Mouse (Mus musculus): ENCODE results near the gene Tbc1d4. TPM values are rescaled to one million over a fixed set of nuclear protein-coding genes. Genes with fewer than 3 reads are reported as not detected.

Tbc1d4 gene
- polyA plus RNA-seq, 1 experiment from 2014 or later: 11.2 TPM

DNA sequence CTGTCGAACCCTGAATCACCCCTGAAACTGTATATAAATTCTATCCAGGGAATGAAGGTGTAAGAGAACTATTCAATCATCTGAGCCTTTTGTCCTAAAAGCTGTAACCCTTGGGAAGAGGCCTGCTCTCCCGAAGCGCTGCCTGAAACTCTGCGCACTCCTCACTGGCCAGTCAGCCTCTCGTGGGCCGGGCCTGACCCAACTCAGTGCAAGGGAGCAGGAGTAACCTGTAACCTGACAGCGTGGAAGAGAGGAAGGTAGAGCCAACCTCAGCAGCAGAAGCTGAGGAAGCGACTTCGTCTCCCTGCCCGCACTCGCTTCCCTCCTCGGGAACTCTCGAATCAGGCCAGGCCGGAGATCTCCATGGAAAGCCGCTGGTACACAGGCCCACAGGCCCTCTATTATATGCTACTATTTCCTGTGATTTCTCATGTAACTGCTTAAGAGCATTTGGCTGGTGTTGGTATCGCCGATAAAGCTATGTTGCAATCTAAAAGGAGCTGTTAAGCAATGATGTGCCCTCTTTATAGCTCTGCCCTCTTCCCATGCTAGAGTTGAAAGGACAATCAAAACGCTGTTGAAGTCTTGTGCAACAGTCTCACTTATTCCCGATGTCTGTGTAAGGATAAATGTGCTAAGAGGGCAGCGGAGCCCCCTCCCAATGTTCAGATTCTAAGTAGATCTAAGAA is 60.0 kb downstream of the Tbc1d4 start:
- H3K4me3 ChIP-seq: no peak overlapping the region
- 86% methylated on average over 20 of the region's 20 CpGs for WGBS

DNA sequence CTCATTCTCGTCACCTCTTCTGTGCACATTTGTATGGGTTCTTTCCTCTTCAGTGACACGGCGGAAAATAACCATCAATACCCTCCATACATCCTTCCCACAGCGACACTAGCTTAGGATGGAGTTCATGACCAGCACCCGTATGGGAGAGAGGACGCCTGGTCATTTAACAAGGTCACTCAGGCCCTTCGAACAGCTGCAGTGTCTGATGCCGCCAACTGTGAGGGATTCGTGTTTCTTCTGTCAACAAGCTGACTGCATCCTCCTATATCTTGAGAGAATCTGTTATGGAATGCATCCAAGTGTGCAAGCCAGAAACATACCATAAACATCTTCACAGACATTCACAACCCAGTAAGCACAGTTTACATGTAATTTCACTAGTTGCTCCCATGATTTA is 67.1 kb downstream of the Tbc1d4 start:
- Histone ChIP-seq H3K36me3 (no peaks in the 10 kb centered on the region), H3K4me1 (no peaks in the 10 kb centered on the region), H3K4me3 (no peak overlapping the region), H3K27me3 (no peaks in the 10 kb centered on the region), H3K4me2 (replicated peaks) (no peak overlapping the region), H3K9me3 (replicated peaks) (no peaks in the 10 kb centered on the region), H3K27ac (no peak overlapping the region), H3K9ac (no peak overlapping the region)
- ATAC-seq (ENCODE audit: low FRiP score): no peak
- 78% methylated on average over 9 of the region's 9 CpGs for WGBS

More for the DNA sequence above, 60.0 kb downstream of the Tbc1d4 start:
- Histone ChIP-seq H3K36me3 (no peaks in the 10 kb centered on the region), H3K27me3 (no peaks in the 10 kb centered on the region), H3K9ac (no peak overlapping the region), H3K4me1 (no peaks in the 10 kb centered on the region), H3K27ac (no peak overlapping the region), H3K4me2 (replicated peaks) (no peak overlapping the region), H3K9me3 (replicated peaks) (no peaks in the 10 kb centered on the region)
- no peak for ATAC-seq (ENCODE audit: low FRiP score)

DNA sequence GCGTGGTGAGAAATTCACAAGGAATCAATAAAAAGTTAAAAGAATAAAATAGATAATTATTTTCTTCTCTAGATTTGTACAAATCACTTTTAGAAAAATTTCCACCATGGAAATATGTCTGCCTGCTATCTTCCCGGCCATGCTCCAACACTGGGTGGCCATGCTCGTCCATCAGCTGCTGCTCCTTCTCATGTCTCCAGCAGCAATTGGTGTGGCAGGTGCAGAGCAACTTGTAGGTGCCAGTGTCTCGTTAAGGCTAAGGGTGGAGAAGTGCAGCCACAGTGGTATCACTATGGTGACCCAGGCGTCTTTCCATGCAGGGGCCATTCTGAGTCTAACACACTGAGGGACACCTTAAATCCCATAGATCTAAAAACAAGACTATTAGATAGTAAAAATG is 67.8 kb downstream of the Tbc1d4 start:
- H3K9me3 ChIP-seq (replicated peaks): no peaks in the 10 kb centered on the region
- H3K4me1 ChIP-seq: no peaks in the 10 kb centered on the region
- no peaks in the 10 kb centered on the region for H3K36me3 ChIP-seq
- WGBS: 83% methylated on average over 5 of the region's 5 CpGs
- ATAC-seq (ENCODE audit: low FRiP score): no peak
- no peak overlapping the region for H3K9ac ChIP-seq
- no peak overlapping the region for H3K4me3 ChIP-seq
- H3K27me3 ChIP-seq: no peaks in the 10 kb centered on the region
- H3K4me2 ChIP-seq (replicated peaks): no peak overlapping the region
- H3K27ac ChIP-seq: no peak overlapping the region

DNA sequence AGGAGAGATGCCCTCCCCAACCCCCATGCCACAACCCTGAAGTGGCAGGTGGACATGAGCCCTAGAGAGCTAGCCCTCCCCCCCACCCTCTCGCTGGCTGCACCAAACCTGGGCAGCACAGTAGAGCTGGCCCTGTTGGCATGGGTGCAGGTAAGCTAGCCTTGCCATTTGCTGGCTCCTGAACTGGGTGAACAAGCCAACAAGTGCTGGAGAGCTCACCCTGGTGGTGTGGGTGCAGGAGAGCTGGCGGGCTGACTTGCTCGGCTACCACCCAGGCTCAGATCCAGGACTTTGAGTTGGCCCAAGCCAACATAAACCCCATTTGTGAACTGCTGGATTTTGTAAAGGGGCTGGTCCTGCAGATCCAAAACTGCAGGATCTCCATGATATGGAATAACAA is 68.5 kb downstream of the Tbc1d4 start:
- H3K36me3 ChIP-seq: no peaks in the 10 kb centered on the region
- H3K4me3 ChIP-seq: no peak overlapping the region
- 97% methylated on average over 3 of the region's 3 CpGs for WGBS

DNA sequence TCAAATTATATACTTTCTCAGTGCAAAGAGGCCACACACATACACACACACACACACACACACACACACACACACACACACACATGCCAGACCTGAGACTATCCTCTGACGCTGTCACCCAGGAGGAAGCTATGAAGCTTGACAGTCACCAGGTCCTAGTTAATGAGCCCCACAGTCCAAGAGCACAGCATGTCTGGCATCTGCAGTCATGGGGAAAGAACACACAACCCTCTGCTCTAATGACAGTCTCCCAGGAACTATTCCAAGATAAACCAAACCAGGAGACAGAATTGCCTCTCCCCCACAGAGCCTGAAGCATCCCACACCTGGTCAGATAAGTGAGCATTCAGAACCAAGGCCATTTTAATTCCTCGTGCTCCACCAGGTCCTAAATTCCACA is 71.1 kb downstream of the Tbc1d4 start:
- Histone ChIP-seq H3K36me3 (no peaks in the 10 kb centered on the region), H3K27ac (no peak overlapping the region; the same call in 1 of the 2 replicates), H3K4me3 (no peak overlapping the region), H3K4me2 (replicated peaks) (no peak overlapping the region), H3K9me3 (replicated peaks) (no peaks in the 10 kb centered on the region), H3K9ac (no peak overlapping the region), H3K4me1 (no peaks in the 10 kb centered on the region), H3K27me3 (no peaks in the 10 kb centered on the region)
- ATAC-seq (ENCODE audit: low FRiP score): 0 out of 2 replicates have a peak, but pooled peaks have one; percentile 38
- WGBS: 62% methylated on average over 2 of the region's 2 CpGs

More for the DNA sequence above, 68.5 kb downstream of the Tbc1d4 start:
- Histone ChIP-seq H3K9ac (no peak overlapping the region), H3K27me3 (no peaks in the 10 kb centered on the region), H3K4me2 (replicated peaks) (no peak overlapping the region), H3K9me3 (replicated peaks) (no peaks in the 10 kb centered on the region), H3K4me1 (no peaks in the 10 kb centered on the region), H3K27ac (no peak overlapping the region)
- ATAC-seq (ENCODE audit: low FRiP score): no peak

DNA sequence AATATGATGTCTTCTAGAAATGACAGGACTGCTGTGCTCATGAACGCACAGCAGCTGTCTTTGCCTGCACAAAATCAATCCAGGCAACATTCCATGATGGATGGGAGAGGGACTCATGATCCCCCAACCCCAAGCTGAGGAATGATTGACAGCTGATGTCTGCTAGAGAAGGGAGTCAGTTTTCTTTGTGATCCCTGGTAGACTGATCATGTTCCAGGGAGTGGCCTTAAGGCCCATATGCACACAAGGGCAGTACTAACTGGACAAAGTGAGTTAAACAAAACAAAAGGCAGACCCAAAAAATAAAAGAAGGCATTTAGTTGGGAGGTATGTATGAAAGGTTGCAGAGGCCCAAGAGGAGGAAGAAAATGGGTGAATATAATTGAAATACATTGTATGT is 71.6 kb downstream of the Tbc1d4 start:
- H3K9me3 ChIP-seq (replicated peaks): no peaks in the 10 kb centered on the region
- no peak overlapping the region for H3K4me2 ChIP-seq (replicated peaks)
- H3K36me3 ChIP-seq: no peaks in the 10 kb centered on the region
- no peak for ATAC-seq (ENCODE audit: low FRiP score)
- H3K4me3 ChIP-seq: no peak overlapping the region
- H3K27me3 ChIP-seq: no peaks in the 10 kb centered on the region
- H3K27ac ChIP-seq: no peak overlapping the region
- WGBS: 62% methylated on average over 1 of the region's 1 CpGs
- H3K4me1 ChIP-seq: no peaks in the 10 kb centered on the region
- H3K9ac ChIP-seq: no peak overlapping the region

DNA sequence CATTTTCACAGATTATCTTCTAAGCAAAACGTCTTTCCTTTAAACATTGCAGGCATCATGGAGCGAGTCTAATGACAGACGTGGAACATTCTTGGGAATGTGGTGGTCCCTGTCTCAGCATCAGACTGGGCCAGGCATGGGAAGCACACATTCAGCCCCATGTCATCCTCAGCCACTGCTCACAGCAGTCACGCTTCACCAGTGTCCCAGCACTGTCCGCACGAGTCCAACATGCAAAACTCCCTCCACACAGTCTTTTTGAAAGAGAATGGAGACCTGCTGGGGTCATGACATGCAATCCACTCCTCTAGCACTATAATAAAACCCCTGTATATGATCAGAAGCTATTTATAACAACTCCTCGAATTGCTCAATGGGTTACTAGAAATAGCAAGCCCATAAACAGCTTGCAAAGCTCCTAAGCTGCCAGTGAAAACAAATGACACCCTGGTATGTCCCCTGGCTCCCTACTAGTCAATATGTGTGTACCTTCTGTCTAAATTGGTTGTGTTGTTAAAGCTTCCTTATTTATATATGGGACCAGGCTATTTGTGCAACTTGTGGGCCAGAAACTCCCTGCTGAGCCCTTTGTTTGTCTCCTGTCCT is 76.8 kb downstream of the Tbc1d4 start:
- H3K4me1 ChIP-seq: no peaks in the 10 kb centered on the region
- no peaks in the 10 kb centered on the region for H3K9me3 ChIP-seq (replicated peaks)
- H3K27me3 ChIP-seq: no peaks in the 10 kb centered on the region
- no peak for ATAC-seq (ENCODE audit: low FRiP score)
- no peaks in the 10 kb centered on the region for H3K36me3 ChIP-seq
- WGBS: 59% methylated on average over 7 of the region's 7 CpGs
- no peak overlapping the region for H3K9ac ChIP-seq
- no peak overlapping the region for H3K4me3 ChIP-seq
- no peak overlapping the region for H3K4me2 ChIP-seq (replicated peaks)
- H3K27ac ChIP-seq: no peak overlapping the region

DNA sequence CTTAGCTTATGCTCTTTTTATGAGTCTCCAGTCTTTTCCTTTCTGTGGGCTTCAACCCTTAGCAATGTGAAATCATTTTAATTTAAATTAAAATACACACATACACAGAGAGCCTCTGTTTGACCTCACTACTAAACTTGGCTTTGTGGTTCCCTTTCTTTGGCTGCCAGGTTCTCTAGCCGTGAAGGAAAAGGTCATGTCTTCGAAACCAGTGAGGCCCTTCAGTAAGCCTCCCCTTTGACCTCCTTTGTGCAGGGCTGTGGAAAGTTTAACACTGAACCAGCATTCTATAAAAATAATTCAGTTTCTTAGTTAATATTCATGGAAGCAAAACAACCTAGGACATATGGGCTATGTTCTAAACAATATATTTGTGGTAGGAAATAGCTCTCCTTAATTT is 78.5 kb downstream of the Tbc1d4 start:
- Histone ChIP-seq H3K27ac (no peak overlapping the region), H3K4me2 (replicated peaks) (no peak overlapping the region), H3K27me3 (no peaks in the 10 kb centered on the region), H3K9ac (no peak overlapping the region), H3K4me3 (no peak overlapping the region), H3K36me3 (no peaks in the 10 kb centered on the region), H3K9me3 (replicated peaks) (no peaks in the 10 kb centered on the region), H3K4me1 (no peaks in the 10 kb centered on the region)
- 43% methylated on average over 2 of the region's 2 CpGs for WGBS
- ATAC-seq (ENCODE audit: low FRiP score): no peak

DNA sequence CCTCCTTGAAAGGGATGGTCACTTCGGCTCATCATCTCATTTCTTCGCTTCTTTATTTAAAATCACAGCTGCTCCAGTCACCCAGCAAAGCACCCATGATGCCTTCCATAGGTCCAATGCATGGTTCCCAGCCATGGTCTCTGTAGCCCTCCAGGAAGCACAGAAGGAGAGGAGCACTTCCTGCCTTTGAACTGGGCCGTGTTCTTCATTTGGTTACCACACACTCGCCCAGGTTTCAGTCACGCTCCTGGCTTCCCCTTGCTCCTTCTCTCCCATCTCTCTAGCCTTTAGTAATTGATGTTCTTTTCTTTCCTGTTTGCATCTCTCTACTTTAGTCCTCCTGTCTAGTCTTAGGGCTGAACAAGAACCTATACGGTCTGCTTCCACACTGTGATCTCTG is 79.8 kb downstream of the Tbc1d4 start:
- H3K36me3 ChIP-seq: no peaks in the 10 kb centered on the region
- H3K4me3 ChIP-seq: no peak overlapping the region
- no peaks in the 10 kb centered on the region for H3K4me1 ChIP-seq
- H3K9me3 ChIP-seq (replicated peaks): no peaks in the 10 kb centered on the region
- H3K27me3 ChIP-seq: no peaks in the 10 kb centered on the region
- H3K9ac ChIP-seq: no peak overlapping the region
- no peak overlapping the region for H3K4me2 ChIP-seq (replicated peaks)
- no peak for ATAC-seq (ENCODE audit: low FRiP score)
- 92% methylated on average over 6 of the region's 6 CpGs for WGBS
- H3K27ac ChIP-seq: no peak overlapping the region

DNA sequence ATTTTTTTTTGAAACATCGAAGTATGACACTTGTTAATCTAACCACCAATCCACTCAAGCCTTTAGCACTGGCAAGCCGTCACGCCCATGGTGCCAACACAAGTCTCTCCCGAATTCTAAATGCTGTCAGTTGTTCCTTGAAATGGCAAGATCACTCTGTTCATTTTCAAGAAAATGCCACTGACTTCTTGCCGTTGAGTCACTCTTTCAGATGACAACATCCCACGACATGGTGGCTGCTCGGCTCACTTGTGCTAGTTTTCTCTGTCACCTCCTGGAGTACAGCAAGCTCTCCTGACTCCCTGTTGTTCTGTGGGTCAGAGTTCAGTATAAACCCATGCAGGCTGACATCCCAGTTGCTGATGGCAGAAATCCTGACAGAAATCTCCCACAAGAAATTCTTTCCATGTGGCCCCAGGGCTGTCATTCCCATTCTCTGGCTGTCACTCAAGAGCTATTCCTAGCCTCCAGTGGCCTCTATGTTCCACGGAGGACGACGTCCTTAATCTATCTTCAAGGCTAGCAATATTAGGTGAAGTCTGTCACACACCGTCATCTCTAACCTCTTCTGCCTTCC is 81.5 kb downstream of the Tbc1d4 start:
- no peaks in the 10 kb centered on the region for H3K27me3 ChIP-seq
- H3K9me3 ChIP-seq (replicated peaks): no peaks in the 10 kb centered on the region
- no peak overlapping the region for H3K27ac ChIP-seq
- H3K4me1 ChIP-seq: no peaks in the 10 kb centered on the region
- WGBS: 78% methylated on average over 11 of the region's 11 CpGs
- no peak overlapping the region for H3K4me2 ChIP-seq (replicated peaks)
- no peak overlapping the region for H3K4me3 ChIP-seq
- H3K9ac ChIP-seq: no peak overlapping the region
- ATAC-seq (ENCODE audit: low FRiP score): no peak
- H3K36me3 ChIP-seq: no peaks in the 10 kb centered on the region

DNA sequence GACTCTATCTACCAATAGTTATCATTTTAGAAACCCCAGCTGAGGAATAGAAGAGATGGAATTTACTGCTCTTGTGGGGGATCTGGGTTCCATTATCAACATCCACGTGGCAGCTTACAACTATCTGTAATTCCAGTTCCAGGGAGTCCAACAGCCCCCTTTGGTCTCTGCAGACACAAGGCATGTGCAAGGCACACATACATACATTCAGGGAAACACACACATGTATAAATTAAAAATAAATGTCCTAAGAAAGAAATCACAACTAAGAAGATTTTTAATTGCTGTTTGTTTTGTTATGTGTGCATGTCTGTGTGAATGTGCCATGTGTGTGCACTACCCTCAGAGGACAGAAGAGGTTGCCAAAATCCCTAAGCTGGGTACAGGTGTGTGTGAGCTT is 82.5 kb downstream of the Tbc1d4 start:
- Histone ChIP-seq H3K9me3 (replicated peaks) (no peaks in the 10 kb centered on the region), H3K27me3 (no peaks in the 10 kb centered on the region), H3K27ac (no peak overlapping the region), H3K4me1 (no peaks in the 10 kb centered on the region), H3K36me3 (no peaks in the 10 kb centered on the region), H3K4me2 (replicated peaks) (no peak overlapping the region), H3K9ac (no peak overlapping the region), H3K4me3 (no peak overlapping the region)
- no peak for ATAC-seq (ENCODE audit: low FRiP score)
- 62% methylated on average over 1 of the region's 1 CpGs for WGBS

DNA sequence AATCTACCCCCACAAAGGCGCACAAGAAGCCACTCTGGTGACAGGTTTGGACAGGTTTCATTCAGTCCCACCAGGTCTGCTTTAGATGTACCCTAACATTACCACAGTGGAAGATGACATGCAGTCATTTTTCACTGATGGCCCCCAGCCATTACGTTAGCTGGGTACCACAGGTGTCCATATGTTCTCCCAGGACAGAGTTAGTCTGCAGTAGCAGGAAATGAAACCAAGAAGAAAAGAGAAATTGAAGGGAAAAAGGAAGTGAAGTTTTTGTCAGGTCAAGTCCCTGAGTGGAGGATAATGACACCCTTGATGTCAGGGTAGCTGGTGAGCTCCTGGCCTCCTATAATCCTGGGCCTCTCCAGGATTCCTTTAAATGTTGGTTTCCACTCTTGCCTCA is 89.0 kb downstream of the Tbc1d4 start:
- no peaks in the 10 kb centered on the region for H3K9me3 ChIP-seq (replicated peaks)
- no peak overlapping the region for H3K4me2 ChIP-seq (replicated peaks)
- no peaks in the 10 kb centered on the region for H3K36me3 ChIP-seq
- 92% methylated on average over 2 of the region's 2 CpGs for WGBS
- no peaks in the 10 kb centered on the region for H3K27me3 ChIP-seq
- H3K4me1 ChIP-seq: no peaks in the 10 kb centered on the region
- H3K9ac ChIP-seq: no peak overlapping the region
- H3K27ac ChIP-seq: no peak overlapping the region
- H3K4me3 ChIP-seq: no peak overlapping the region
- ATAC-seq (ENCODE audit: low FRiP score): no peak

DNA sequence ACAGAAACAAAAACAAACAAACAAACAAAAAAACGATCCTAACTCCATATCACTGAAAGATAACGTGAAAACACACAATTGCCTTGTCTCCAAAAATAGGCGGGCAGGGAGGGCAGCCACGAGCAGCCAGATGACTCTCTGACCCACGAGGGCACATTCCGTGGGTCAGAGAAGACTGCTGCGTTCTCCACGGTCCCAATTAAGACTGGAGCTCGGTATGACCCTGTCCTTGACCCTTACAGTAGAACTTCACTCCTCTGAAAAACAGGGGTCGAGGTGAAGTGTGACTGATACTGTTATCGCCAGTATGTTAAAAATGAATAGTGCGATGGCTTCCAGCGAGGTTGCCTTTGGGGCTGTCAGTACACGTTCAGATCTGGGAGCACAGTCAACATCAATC is 90.7 kb downstream of the Tbc1d4 start:
- no peak overlapping the region for H3K9ac ChIP-seq
- no peak overlapping the region for H3K4me2 ChIP-seq (replicated peaks)
- no peak for ATAC-seq (ENCODE audit: low FRiP score)
- no peak overlapping the region for H3K27ac ChIP-seq
- no peaks in the 10 kb centered on the region for H3K27me3 ChIP-seq
- 55% methylated on average over 14 of the region's 14 CpGs for WGBS
- 0 out of 2 replicates have a peak, but pooled peaks cover 6% of the 10 kb centered on the region for H3K4me1 ChIP-seq
- no peaks in the 10 kb centered on the region for H3K9me3 ChIP-seq (replicated peaks)
- H3K4me3 ChIP-seq: no peak overlapping the region
- no peaks in the 10 kb centered on the region for H3K36me3 ChIP-seq
